Mouse (Mus musculus) spleen, embryonic (tissue): ENCODE results near the gene Lrrc17.
"Not testable (repeated sequence)": the region's sequence is repeated elsewhere in the genome, so short reads cannot be mapped to it uniquely, and the experiment has no call there.

Experiments used
- CTCF ChIA-PET: fragments of 350-600 bp; sonication (Branson Sonifier 250); formaldehyde crosslinking; loops from one replicate; lab custom pipeline; 2022; lab: Charles Lee

The Lrrc17 gene

DNA sequence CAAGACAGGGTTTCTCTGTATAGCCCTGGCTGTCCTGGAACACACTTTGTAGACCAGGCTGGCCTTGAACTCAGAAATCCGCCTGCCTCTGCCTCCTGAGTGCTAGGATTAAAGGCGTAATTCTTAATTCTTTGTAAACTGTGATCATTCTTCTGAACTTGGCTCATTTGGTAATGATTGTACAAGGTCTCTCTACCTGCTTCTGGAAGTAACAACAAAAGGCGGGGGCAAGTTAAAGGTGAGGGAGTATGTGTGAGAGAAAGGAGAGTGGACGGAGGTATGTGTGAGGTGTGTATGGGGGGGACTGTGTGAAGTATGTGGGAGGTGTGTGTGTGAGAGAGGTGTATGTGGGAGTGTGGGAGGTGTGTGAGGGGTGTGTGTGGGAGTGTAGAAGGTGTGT lies 56.6 kb downstream of the Lrrc17 start:
- CTCF ChIA-PET: no interaction called here

DNA sequence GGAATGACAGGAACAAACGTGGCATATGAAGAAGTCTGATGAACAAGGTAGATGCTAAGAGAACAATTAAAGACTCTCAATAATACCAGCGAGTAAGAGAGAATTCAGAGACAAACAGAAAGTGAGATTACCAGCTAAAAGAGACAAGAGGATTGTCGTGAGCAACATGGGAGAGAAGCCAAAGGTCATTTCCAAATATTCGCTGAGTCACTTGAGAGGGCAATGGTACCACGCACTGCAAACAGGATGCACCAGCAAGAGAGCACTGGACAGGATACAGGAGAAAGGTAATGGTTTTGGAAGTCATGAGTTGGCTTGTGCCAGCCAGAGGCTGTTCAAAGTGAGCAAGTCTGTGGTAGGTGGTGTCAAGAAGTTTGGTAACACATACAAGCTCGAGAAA lies 62.6 kb downstream of the Lrrc17 start:
- CTCF ChIA-PET: no interaction called here

DNA sequence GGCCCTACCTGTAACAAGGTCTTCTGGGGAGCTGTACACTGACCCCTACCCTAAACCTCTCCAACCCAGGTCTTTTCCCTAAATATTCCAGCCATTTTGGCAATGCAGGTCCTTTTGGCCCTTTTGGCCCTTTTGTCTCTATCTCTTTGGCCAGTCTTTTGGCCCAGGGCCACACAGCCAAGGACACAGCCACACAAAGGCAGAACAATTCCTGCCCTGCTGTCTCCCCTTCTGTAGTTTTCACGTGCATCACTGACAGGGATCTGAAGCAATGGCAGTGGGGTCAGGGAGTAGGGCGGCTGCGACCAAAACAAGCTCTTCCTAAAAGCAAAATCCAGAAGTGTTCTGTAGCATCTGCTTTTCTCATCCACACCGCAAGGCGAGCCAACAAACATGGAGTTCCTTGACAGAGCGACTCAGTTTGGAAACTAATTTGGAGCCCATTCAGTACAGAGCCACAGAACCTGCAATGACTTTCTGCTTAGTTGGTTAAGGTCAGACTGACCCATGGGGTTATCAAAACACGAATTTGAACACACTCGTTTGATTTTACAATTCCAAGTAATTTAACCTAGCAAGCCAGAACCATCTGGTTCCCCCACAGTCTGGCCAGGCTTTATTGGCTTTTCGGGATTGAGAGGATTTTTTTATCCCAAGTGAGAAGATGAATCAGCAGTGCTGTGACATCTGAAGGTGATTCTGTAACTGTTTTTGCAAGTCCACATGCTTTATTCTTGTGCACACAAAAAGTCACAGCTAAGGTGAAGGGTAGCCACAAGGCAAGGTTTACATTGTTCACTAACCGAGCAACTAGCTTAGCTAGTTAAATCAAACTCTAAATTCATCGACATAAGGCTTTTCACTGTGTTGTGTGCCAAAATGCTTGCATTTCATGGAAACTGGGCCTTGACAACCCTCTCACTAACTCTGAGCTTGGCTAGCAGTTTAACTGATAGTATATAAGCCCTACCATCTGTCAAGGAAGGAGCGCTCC lies 65.2 kb downstream of the Lrrc17 start:
- CTCF ChIA-PET: no interaction called here

DNA sequence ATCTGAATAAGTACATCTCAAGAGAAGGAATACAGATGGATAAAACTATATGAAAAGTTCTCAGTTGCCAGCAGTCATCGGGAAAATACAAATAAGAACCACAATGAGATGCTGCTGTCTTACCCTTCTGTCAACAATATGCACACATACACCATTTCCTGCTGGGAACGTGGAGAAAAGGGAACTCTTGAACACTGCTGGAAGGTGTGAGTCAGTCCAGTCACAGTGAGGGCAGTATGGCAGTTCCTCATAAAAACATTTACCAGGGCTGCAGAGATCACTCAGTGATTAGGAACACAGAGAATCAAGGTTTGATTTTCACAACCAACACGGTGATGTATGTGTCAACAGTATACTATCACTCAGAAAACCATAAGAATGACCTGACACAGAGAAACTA lies 67.6 kb downstream of the Lrrc17 start:
- CTCF ChIA-PET: no interaction called here

DNA sequence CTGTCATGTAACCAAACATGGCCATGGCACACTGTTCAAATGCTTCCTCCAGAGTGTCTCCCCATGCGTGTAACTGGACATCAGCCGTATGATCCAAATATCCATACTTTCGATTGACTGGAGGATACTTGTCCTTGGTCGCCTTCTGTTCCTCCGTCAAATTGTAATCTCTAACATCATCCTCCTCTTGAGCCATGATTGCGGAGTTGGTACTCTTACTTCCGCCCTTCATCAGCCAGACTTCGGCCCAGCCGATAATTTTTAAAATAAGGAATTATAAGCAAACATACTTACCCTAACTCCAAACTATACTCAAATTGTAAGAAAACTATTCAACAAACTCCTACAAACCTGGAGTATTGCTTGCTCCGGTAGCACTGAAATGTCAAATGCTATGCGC lies 70.9 kb downstream of the Lrrc17 start:
- CTCF ChIA-PET: not testable (repeated sequence)

DNA sequence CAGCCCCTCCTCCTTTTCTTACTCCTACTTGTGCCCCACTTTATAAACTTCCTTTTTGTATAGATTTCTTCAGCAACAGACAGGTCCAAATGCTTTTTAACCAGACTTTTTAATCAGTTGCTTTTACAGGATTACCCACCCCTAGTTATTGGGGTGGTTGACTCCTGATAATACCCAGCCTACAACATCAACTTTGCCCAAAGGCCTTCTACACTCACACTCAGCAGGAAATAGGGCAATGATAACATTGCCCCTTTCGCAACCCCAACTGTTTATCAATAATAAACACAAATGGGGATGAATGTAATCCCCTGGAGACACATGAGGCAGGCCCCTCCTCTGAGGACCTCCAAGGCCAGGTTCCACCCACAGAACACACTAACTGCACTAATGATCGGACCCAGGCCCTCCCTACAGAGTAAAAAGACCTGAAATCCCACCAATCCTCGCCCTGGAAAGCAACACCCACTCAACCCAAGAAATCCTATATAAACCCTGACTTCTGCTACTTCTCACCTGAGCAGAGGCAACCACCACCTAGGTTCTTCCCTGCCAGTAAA lies 73.2 kb downstream of the Lrrc17 start:
- CTCF ChIA-PET: no interaction called here
